ENCODE assay signal across 8 mouse cellular contexts in genomic region chr3:95052959-95053358, GRCm38 (mm10). TPM values are rescaled to one million over a fixed set of nuclear protein-coding genes. Genes with fewer than 3 reads are reported as not detected.
DNase-seq lines count a peak whose midpoint lies in the region; ATAC-seq and TF ChIP-seq lines count a peak whose summit lies in the region.

No protein-coding gene starts in this region.

- ATAC-seq in heart, embryonic 11.5 days (replicated peaks; ENCODE audit: insufficient number of reproducible peaks, low FRiP score, low TSS enrichment): no peak
- peak; percentile 92 for ATAC-seq in inflammation-experienced regulatory T-cells, adult 6 months
- peak; percentile 68; the same call in 1 of the 2 replicates for ATAC-seq in monocyte, adult 5-6 weeks (replicated peaks; ENCODE audit: insufficient number of reproducible peaks, low FRiP score, low TSS enrichment, poor library complexity, severe bottlenecking)

- no peaks in the 10 kb centered on the region for H3K9me3 ChIP-seq in heart, embryonic 11.5 days (replicated peaks; ENCODE audit: control insufficient read depth, low read length)

- no peak overlapping the region for H3K4me3 ChIP-seq in heart, adult 2 months
- H3K4me3 ChIP-seq in heart, embryonic 11.5 days (ENCODE audit: low read depth, low read length): no peak overlapping the region

- DNase-seq in heart, adult 2 months: no peak
- DNase-seq in right cerebral cortex, adult 2 months (ENCODE audit: low spot score in 2 of 2): peak; percentile 54 to 57
- no peak for DNase-seq in right cerebral cortex, postnatal 36 days (ENCODE audit: low spot score in 2 of 2)
- DNase-seq in brain, embryonic 18.5 days (ENCODE audit: low read depth, low spot score): peak; percentile 14
- no peak for DNase-seq in gastrocnemius, postnatal 36 days

- peak; percentile 91 for TF ChIP-seq CTCF in heart, adult 2 months (IDR thresholded peaks at IDR 0.05)

- WGBS in heart, adult 2 months: 33% methylated on average over 1 of the region's 1 CpGs
- 43% methylated on average over 1 of the region's 1 CpGs for WGBS in heart, embryonic 11.5 days (ENCODE audit: insufficient replicate concordance)

- no peak for TF ChIP-seq EP300 in heart, adult 2 months (IDR thresholded peaks at IDR 0.05; ENCODE audit: insufficient read depth, low read depth, low read length)

- no peak overlapping the region for H3K9ac ChIP-seq in heart, adult 2 months (ENCODE audit: low read depth, low read length)
- H3K9ac ChIP-seq in heart, embryonic 11.5 days (ENCODE audit: low read depth, low read length): no peak overlapping the region

- no peak overlapping the region for H3K4me2 ChIP-seq in heart, embryonic 11.5 days

- H3K36me3 ChIP-seq in heart, adult 2 months (ENCODE audit: control insufficient read depth, insufficient read depth, low read length): no peaks in the 10 kb centered on the region
- H3K36me3 ChIP-seq in heart, embryonic 11.5 days (ENCODE audit: control insufficient read depth, insufficient read depth, low read length): peaks cover under 1% of the 10 kb centered on the region; the same call in 1 of the 2 replicates

- no peaks in the 10 kb centered on the region for H3K27me3 ChIP-seq in heart, adult 2 months (ENCODE audit: control insufficient read depth, insufficient read depth, low read length)
- H3K27me3 ChIP-seq in heart, embryonic 11.5 days (ENCODE audit: control insufficient read depth, insufficient read depth, low read length): no peaks in the 10 kb centered on the region

- H3K4me1 ChIP-seq in heart, adult 2 months (ENCODE audit: control insufficient read depth, insufficient read depth, low read length): no peaks in the 10 kb centered on the region
- peaks cover 21% of the 10 kb centered on the region for H3K4me1 ChIP-seq in heart, embryonic 11.5 days (ENCODE audit: control insufficient read depth, insufficient read depth, low read length)

- TF ChIP-seq POLR2A in heart, adult 2 months (IDR thresholded peaks at IDR 0.05; ENCODE audit: insufficient read depth, low read depth, low read length): no peak

- H3K79me2 ChIP-seq in heart, adult 2 months (replicated peaks; ENCODE audit: control insufficient read depth, insufficient read depth, low read length): no peaks in the 10 kb centered on the region

- no peak overlapping the region for H3K27ac ChIP-seq in heart, adult 2 months
- no peak overlapping the region for H3K27ac ChIP-seq in heart, embryonic 11.5 days (ENCODE audit: low read depth, low read length)

- intact Hi-C loops in heart, adult 2 months (cut with DNase I): no loop called here
- intact Hi-C loops in gastrocnemius, postnatal 36 days (cut with DNase I): loop anchor here (5.0 to 10.0 kb wide), 3 partner anchors 54 to 202 kb away; partner anchors contain the start of genes Bnipl and Pip5k1a

RNA-seq across cellular contexts. Expression of gene Psmd4, which starts 10.5 kb away (rescaled TPM):
- 100 to 1,000 TPM; 121 to 140 TPM for total RNA-seq in heart, adult 2 months (2021)
- 119 and 144 TPM in 2 replicates for polyA plus RNA-seq in heart, adult 2 months (2012; rRNA removed)
- polyA plus RNA-seq in heart, embryonic 11.5 days (2014; fragmentation: Nextera tagmentation; extraction: Ambion mirVana): 231 and 247 TPM in 2 replicates
- 100 to 1,000 TPM; 175 to 191 (median 181) TPM for polyA plus RNA-seq in inflammation-experienced regulatory T-cells, adult 6 months (2017; shearing (Covaris generic))
- total RNA-seq in monocyte, adult 5-6 weeks (2017): 201 to 282 TPM (median 263 TPM) in 3 replicates
- 100 to 1,000 TPM; 178 to 188 TPM for total RNA-seq in gastrocnemius, postnatal 36 days (2021)

RNA-seq across cellular contexts. Expression of gene Zfp687, which starts 37.7 kb away (rescaled TPM):
- total RNA-seq in heart, adult 2 months (2021): 10 to 100 TPM; 11.0 to 13.5 TPM
- polyA plus RNA-seq in heart, adult 2 months (2012; rRNA removed): 10.6 and 10.9 TPM in 2 replicates
- 16.2 and 19.6 TPM in 2 replicates for polyA plus RNA-seq in heart, embryonic 11.5 days (2014; fragmentation: Nextera tagmentation; extraction: Ambion mirVana)
- polyA plus RNA-seq in inflammation-experienced regulatory T-cells, adult 6 months (2017; shearing (Covaris generic)): 10 to 100 TPM; 12.2 to 16.5 (median 12.4) TPM
- 17.3 to 33.2 TPM (median 29.2 TPM) in 3 replicates for total RNA-seq in monocyte, adult 5-6 weeks (2017)
- 10 to 100 TPM in 1 of 2 experiments, 1 to 10 TPM in 1; 9.5 to 11.7 TPM for total RNA-seq in gastrocnemius, postnatal 36 days (2021)

RNA-seq across cellular contexts. Expression of gene Pip5k1a, which starts 53.8 kb away (rescaled TPM):
- 10 to 100 TPM; 15.8 to 16.8 TPM for total RNA-seq in heart, adult 2 months (2021)
- 11.8 and 17.9 TPM in 2 replicates for polyA plus RNA-seq in heart, adult 2 months (2012; rRNA removed)
- polyA plus RNA-seq in heart, embryonic 11.5 days (2014; fragmentation: Nextera tagmentation; extraction: Ambion mirVana): 11.8 and 14.0 TPM in 2 replicates
- polyA plus RNA-seq in inflammation-experienced regulatory T-cells, adult 6 months (2017; shearing (Covaris generic)): 10 to 100 TPM; 16.7 to 22.4 (median 17.6) TPM
- 12.2 to 29.3 TPM (median 16.7 TPM) in 3 replicates for total RNA-seq in monocyte, adult 5-6 weeks (2017)
- total RNA-seq in gastrocnemius, postnatal 36 days (2021): 10 to 100 TPM; 20.2 to 24.8 TPM

RNA-seq across cellular contexts. Expression of gene Vps72, which starts 57.9 kb away (rescaled TPM):
- total RNA-seq in heart, adult 2 months (2021): 10 to 100 TPM; 31.8 to 36.5 TPM
- polyA plus RNA-seq in heart, adult 2 months (2012; rRNA removed): 34.5 and 39.2 TPM in 2 replicates
- 108 and 113 TPM in 2 replicates for polyA plus RNA-seq in heart, embryonic 11.5 days (2014; fragmentation: Nextera tagmentation; extraction: Ambion mirVana)
- polyA plus RNA-seq in inflammation-experienced regulatory T-cells, adult 6 months (2017; shearing (Covaris generic)): 10 to 100 TPM; 64.0 to 70.0 (median 66.7) TPM
- total RNA-seq in monocyte, adult 5-6 weeks (2017): 43.2 to 86.5 TPM (median 55.3 TPM) in 3 replicates
- 10 to 100 TPM; 39.4 to 47.9 TPM for total RNA-seq in gastrocnemius, postnatal 36 days (2021)

Comparison
In these comparisons a context has a peak if more than half of its experiments do, and no peak if none do; other contexts are left out.
1. DNase-seq: peak in right cerebral cortex, adult 2 months (2 of 2) and brain, embryonic 18.5 days (single experiment); none in heart, adult 2 months (0 of 2), right cerebral cortex, postnatal 36 days (0 of 2) and gastrocnemius, postnatal 36 days (0 of 2).